Mouse (Mus musculus) heart, postnatal 10 days (tissue): ENCODE data around the gene Dlx1. TPM values are rescaled to one million over a fixed set of nuclear protein-coding genes. Genes with fewer than 3 reads are reported as not detected.

Source experiments
- DNase-seq, 2 experiments: peaks; one replicate each; pipeline ENCODE4 v3.0.0; 2021
- intact Hi-C: fragments of 180-260 bp; cut with DNase I; formaldehyde crosslinking; loops from one replicate; pipeline ENCODE4 v1.15.1; 2025
- total RNA-seq, 2 experiments: library from RNA; stranded (reverse); gene quantifications; 2 replicates each; pipeline ENCODE4 v1.2.3; 2021

Dlx1 gene
- total RNA-seq, result under 1 TPM in 1 of 2 experiments, not detected in 1; 0.48 TPM

DNA sequence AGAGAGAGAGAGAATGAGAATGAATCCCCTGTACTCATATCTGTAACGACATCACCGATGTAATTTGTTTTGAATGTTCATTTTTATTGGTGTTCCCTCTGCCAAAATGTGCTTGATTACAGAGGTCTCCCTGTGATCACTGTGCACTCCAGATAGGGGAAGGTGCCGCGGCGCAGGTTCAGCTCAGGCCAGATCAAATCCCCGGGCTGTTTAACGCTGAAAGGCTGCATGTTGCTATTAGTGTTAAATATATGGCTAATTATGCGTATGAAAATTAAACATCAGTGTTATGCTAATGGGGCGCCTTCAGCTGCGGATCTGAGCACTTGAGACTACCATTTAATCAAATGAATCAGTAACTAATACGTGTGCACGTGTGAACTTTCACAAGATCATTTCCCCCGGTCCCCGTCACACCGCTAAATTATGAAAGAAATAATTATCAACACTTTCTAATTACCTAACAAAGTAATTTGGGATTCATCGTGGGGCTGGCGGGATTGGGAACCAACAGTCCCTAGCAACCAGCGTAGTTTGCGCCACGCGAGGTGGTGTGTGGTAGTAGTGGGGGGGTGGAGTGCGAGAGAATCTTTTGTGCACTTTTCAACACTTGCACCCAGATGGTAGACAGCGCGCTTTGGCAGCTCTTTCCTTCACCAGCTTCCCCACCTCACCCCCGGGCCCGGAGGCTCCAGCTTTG lies at the start of gene Dlx1:
Dlx1 (plus strand) TSS at position 100 of the 700 bp plus-strand sequence.
- peak; percentile 14 to 32 for DNase-seq
- intact Hi-C loops, result loop anchor here (5.0 kb wide), 1 partner anchor 76 kb away; the partner anchor contains the start of gene Metap1d

DNA sequence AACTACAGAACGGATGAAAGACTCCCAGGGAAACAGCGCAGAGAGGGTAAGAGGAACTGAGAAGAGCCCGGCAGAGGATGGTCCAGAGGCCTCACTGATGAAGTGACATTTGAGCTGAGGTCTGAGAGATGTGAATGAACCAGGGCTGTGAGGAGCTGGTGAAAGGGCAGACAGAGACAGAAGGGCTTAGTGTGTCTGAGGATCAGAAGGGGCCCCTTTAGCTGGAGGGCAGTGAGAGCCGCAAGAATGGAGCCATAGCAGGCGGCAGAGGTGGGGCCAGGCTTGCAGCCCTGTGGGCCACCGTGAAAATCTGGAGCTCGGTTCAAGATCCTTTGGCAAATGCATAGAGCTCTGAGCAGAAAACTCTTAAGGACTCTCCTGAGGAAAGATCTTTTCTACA lies 48.0 kb upstream of the Dlx1 start:
- no peak for DNase-seq
- intact Hi-C loops, result no loop called here

DNA sequence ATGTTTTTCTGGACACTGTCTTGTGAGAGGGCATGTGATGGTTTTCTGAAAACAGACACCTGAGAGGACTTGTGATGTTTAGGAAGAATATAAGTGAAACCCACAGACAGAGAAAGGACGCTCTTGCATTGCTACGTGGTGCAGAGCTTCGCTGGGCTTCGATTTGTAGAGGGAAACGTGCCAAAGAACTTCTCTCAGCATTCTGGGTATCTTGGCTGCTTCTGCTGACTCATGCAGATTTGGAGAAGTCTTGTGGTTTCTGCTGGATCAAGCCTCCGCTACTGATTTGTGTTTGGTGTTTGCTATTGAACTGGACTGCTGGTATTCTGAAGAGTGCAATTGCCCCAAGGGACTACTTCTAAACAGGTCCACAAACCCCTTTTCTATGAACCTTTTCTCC lies 46.1 kb upstream of the Dlx1 start:
- no peak for DNase-seq
- intact Hi-C loops, result no loop called here

DNA sequence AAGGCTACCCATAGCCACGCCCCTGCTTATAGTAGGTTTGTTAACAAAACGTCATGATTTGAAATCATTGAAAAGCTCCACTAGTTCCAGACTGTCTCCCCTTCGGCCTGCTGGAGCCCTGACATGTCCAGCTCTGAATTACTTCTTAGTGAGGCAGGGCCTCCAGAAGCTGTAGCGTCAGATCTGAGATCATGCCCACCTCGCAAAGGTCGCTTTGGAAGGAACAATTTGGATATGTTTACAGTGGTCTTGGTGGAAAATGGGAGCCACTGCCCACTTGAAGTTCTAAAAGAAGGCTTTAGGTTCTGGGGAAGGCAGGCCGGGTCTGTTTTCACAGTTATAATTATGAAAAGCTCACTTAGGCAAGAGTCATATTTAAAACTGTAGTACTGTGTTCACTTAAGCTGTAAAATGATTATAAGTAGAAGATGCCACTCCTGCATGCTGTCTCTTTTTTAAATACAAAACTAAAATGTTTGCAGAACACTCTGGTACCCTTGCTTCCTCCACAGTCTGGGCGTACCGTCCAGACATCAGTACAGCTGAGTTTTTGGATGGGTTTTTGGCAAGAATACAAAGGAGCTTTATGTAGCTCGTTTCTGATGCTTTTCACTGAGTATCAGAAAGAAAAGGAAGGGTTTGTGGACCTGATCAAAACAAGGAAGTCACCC lies 44.7 kb upstream of the Dlx1 start:
- no peak for DNase-seq
- intact Hi-C loops, result no loop called here

DNA sequence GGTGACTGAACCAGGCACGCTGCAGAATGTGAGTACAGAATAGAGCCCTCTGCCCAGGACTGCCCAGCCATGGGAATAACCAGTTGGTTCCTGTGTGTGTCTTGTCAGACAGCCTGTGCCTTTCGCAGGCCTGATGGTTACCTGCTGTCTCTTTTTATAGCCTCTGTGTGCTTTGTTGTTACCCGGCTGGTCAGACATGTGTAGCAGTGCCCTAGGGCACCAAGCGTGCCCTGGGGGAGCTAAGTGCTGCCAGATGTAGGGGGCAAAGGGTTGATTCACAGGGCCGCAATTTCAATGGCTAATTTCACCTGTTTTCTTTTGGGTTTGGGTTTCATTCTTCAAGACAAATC lies 44.2 kb upstream of the Dlx1 start:
- no peak for DNase-seq
- intact Hi-C loops, result no loop called here

DNA sequence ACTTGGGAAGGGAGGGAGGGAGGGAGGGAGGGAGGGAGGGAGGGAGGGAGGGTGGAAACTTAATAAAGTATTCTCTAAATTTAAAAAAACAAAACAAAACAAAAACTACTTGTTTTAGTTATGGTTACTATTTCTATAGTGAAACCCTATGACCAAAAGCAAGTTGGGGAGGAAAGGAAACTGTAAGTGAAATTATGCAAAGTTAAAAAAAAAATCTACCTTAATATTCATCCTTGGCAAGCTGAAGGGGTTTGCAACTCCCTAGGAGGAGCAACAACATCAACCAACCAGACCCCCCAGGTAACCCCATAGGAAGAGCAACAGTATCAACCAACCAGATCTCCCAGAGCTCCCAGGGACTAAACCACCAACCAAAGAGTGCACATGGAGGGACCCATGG lies 36.6 kb upstream of the Dlx1 start:
- intact Hi-C loops, result no loop called here
- no peak for DNase-seq

DNA sequence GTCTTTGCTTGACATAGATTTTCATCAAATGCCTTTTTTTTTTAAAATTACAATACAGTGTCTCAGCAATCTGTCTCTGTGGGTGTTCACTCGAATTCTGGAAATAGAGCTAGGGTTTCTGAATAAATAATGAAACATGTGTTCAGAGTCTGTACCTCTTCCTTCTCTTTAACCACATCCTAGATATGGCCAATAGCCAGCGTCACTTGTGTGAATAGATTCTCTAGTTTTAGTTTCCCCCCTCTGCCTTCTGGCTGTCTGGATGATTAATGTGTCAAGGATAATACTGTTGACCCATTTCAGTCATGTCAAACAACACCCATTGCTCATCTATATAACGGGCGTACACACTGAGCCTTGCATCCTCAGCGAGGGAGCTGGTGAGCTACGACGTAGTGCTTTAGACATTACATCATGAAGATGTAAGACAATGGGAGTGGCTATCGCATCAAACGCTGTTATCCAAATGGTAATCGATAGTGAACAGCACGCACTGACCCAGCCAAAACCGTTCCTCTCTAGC lies 34.7 kb upstream of the Dlx1 start:
- intact Hi-C loops, result no loop called here
- DNase-seq, result no peak

DNA sequence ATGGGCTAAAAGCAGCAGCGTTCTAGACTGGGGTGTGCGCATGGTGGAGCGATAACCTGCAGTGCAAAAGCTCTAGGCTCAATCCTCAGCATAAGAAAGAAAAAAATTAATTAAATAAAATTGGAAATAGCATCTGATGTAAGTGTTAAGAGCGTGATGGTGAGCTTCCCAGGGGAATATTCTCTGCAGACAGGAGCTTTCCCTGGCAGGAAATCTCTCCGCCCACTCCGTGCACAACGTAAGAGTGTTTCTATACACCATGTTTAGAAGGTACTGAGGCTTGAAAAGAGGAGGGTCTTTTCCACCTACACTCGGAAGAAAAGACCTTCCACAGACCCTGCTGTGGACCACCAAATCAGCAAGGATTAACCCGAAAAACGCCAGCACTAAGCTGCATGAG lies 33.4 kb upstream of the Dlx1 start:
- intact Hi-C loops, result no loop called here
- DNase-seq, result no peak

DNA sequence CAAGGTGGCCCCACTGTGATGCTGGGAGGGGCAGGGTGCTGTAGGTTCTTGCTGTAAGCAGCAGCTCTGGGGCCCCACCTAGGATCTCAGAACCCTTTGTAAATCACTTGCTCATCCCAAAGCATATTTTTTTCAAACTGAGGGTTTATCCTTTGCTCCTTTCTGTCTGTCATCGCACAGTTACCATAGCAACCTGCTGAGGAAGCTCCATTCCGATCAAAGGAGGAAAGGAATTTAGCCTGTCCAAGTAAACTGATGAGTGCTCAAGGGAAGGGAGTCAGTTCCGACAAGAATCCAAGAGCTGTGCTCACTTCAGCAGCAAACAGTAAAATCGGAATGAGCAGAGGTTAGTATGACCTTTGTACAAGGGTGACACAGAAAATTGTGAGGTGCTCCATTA lies 32.9 kb upstream of the Dlx1 start:
- no peak for DNase-seq
- intact Hi-C loops, result no loop called here

DNA sequence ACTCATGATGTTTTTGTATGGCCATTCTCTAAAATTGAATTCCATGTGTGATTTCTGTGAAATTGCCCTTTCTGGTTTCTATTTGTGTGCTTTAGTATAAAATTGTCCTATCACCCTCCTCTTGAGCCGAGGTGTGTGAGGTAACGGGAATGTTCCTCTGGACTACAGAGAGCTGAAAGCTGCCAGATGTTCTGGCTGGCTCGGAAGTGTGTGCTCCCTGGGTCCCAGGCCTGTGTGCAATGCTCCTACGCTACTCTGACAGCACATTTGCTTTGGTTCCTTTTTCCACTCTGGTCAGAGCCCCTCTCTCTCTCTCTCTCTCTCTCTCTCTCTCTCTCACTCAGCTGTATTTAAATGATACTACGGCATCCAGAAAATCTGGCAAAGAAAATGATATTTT lies 30.7 kb upstream of the Dlx1 start:
- DNase-seq, result no peak
- intact Hi-C loops, result no loop called here

DNA sequence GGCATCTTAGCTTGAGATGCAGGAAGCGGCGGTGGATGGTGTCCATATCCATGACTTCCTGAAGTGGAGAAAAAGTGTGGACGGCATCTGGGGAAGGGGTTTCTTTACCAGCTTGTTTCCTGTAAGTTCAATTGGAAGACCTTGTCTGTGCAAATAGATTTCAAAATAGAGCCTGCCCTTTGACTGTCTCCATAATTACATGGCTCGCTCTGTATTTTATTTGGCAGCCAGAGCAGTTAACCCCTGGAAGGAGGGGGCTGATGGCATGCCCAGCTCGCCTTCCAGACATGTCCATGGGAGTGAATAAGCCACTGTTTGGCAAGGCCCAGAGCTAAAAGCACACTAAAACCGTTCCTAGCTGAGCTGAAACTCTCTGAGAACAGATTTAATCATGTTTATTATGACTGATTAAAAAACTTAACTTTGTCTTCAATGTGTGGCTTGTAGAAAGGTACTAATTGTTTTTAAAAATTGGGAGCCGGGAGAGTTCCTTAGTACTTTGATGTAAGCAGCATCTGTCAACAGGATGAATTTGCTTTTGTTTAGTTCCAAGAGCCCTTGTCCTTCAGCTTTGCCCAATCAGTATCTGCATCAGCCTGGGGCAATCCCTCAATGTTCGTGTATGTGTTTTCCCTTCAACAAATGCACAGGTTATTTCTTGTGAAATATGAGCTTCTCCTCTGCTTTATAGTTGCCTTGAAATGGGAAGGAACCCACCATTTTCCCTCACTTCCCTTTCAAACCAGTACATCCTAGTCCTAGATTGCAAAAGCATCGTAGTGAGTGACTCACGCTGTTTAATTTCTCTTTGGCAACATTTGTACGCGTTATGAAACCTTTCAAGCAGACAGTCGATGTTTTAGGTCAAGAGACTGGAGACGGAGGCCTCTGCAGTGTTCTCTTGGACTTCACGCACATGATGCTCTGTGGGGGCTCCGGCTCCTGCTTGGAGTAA lies 28.4 kb upstream of the Dlx1 start:
- intact Hi-C loops, result no loop called here

DNA sequence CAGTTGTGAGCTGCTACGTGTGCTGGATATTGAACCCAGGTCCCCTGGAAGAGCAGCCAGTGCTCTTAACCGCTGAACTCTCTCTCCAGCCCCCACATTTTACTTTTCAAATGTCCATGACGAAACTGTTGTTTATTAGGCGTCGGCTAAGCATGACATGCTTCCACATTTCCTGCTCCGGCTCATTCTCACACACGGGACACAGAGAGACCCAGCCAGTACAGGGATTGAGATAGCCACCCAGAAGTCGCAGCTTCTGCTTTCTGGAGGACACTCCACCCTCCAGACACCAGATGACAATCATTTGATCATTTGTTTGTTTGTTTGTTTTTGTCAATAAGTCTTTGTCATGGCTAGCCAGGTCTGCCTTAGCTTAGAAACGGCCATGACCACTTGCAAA lies 23.1 kb upstream of the Dlx1 start:
- intact Hi-C loops, result no loop called here
- no peak for DNase-seq

More for the DNA sequence above, 28.4 kb upstream of the Dlx1 start:
- no peak for DNase-seq

DNA sequence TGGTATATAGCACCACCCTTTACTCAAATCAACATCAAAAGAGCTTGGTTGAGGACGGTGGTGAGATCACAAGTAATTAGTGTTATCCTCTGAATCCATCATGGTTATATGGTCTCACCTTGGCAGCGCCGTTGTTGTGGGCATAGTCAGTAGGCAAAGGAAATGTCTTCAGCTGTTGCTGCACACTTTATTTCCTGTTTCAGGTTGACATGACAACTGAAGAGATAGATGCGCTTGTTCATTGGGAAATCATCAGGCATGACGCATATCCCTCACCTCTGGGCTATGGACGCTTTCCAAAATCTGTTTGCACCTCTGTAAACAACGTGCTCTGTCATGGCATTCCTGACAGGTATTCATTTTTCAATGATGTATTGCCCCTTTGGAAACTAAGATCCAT lies 16.7 kb upstream of the Dlx1 start:
- intact Hi-C loops, result no loop called here

DNA sequence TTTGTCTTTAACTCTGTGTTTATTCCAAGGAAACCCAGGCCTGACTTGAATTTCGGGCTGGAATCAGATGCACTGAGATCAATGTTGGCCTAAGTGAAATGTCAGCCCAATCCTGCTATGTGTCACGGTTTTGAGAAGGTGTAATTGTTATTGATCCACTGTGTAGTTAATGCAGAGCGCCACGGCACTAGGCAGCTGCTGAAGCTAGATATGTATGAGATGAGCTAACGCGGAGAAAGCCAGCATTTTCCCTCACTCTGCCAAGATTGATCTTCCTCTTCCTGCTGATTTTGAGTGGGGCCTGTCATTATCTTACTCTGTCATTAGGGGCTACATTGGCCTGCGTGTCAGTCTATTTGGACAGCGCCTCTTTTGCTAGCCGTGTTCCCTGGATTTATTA lies 15.6 kb upstream of the Dlx1 start:
- no peak for DNase-seq
- intact Hi-C loops, result no loop called here

More for the DNA sequence above, 16.7 kb upstream of the Dlx1 start:
- no peak for DNase-seq

DNA sequence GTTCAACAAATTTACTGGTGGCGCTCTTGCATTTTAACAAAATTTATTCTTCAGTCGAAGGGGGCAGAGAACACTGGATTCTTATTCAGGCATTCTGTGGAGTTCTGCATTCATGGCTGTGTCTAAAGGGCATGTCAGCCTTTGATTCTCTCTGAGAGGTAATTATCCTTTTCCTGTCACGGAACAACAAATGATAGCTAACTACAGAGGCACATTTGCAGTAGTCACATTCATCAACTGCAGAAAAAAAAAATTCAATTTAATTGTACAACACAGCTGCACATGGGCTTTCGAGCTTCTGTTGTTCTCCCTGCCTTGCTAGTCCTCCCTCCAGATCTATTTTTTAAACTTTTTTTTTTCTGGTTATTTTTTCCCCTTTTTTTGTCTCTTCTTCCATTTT lies 10.9 kb upstream of the Dlx1 start:
- no peak for DNase-seq
- intact Hi-C loops, result no loop called here

DNA sequence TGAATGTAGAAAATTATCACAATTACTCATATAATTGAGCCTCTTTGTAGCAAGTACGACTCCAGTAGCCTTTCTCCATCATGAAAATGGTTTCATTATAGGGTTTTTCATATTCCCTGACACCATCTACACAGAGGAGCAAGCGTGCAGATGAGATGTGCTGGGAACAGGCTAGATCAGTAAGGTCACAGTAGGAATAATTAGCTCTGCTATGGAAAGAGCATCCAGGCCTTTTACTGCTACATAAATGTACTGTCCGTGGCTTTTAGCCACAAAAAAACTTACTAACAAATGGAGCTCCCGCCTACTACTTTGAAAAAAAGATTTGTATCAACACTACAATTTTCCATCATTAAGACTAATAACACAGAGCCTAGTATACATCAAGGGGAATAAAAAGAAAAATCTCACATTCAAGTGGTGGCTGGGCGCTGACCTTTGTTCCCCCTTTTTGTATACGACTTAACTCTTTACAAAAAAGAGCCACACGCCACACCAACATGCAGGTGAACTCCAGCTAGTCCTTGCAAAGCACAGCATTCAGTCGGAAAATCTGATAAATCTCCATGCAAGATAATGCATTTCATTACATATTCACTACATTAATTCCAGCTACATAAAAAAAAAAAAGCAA lies 10.3 kb upstream of the Dlx1 start:
- no peak for DNase-seq
- intact Hi-C loops, result no loop called here

DNA sequence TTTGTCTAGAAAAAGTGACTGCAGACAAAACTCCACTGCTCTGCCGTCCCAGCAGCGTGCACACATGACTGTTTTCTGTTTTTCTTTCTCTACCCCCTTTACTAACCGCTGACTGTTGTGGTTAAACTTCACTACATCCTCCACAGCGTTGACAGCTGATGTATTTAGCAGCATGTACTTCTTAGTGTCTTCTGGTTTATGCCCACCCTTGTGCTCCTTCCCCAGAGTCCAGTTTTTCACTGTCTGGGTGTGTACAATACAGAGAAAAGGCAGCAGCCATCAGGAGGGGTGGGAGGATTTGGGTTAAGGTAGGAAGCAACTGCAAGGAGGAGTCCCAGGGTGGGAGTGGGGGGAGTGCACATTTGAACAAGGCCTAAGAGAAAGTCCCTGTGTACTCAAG lies 5.0 kb upstream of the Dlx1 start:
- intact Hi-C loops, result no loop called here
- DNase-seq, result no peak

DNA sequence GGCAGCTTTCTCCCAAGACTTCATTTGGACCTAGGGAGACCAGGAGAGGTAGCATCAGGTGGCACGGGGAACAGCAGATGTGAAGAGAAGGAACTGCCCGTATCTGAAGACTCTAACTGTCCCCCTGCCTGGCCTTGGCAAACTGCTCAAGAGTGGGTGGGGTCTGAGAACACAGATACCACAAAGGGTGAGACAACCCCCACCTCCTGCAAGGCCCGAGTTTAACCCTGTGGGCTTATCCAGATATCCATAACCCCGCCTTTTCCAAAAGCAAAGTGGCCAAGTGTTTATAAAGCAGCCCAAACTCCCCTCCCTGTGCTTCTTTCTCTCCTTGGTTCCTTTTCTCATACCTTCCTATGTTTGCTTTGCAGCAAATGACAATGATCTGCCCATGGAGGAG lies 4.5 kb upstream of the Dlx1 start:
- intact Hi-C loops, result no loop called here
- no peak for DNase-seq

DNA sequence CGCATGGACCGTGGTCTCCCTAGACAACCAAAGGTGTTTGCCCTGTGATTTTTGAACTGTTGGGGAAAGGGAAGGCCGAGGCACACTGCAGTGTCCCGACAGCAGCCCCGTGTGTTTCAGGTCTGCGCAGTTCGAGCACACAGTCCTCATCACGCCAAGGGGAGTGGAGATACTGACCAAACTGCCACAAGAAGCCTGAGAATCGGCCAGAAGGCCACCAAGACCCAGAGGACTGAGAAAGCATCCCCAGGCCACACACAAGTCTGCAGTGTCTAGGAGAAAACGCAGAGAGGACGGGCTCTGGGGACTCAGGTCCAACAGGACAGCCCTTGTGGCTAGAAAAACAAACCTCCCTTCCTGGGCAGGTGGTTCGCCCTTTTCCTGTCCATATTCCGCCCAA lies 3.1 kb upstream of the Dlx1 start:
- intact Hi-C loops, result loop anchor here (5.0 kb wide), 1 partner anchor 72 kb away; the partner anchor contains the start of gene Metap1d
- DNase-seq, result peak; percentile 1 to 14

DNA sequence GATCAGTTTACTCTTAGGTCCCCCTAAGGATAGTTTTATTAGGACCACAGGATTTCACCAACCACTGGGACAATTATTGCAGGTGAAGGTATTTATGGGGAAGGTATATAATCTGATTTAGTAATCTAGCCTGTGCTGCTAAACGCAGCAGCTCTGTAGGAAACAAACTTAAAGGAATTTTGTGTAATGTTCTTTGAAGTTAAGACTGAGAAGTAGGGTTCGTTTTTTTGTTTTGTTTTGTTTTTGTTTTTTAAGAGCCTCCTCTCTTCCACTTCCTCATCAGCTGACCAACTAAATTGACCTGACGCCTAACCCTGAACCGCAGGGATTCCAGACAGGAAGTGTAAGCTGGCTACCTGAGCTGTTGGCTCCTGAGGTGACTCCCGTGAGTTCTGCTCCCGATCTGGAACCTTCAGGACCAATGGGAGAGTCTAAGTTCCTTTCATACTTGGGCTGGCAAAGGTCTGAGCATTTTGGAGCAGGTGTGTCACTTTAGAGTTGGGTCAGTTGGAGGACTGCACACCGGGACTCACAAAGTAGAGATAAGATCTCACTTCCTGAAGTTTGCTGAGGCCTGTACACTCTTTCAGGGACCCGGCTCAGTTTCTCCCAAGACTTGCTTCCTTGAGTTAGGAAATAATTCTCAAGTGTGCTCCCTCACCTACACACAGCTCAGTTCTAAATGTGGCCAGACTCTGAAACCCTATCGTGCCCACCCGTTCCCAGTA lies 1.2 kb upstream of the Dlx1 start:
- intact Hi-C loops, result loop anchor here (5.0 kb wide), 1 partner anchor 74 kb away; the partner anchor contains the start of gene Metap1d
- DNase-seq, result peak in 1 of 2 experiments; percentile 2
